Mouse (Mus musculus): Measurements from ENCODE around the gene Nutf2.
"Not testable (repeated sequence)": the region's sequence is repeated elsewhere in the genome, so short reads cannot be mapped to it uniquely, and the experiment has no call there.

Gene Nutf2

GRCm38 (mm10) chr8:105860143-105860981, at the start of gene Nutf2:
TSS of gene Nutf2 (plus strand) at chr8:105860580.
- DNase-seq, result peak; percentile 88

GRCm38 (mm10) chr8:105811061-105811460, 49.3 kb upstream of the Nutf2 start:
- no peak for DNase-seq

- no peak for DNase-seq
These were observed 48.8 kb upstream of the Nutf2 start for GRCm38 (mm10) chr8:105811543-105811942.

- no peak for DNase-seq
These were observed 47.9 kb upstream of the Nutf2 start for GRCm38 (mm10) chr8:105812511-105812910.

GRCm38 (mm10) chr8:105813241-105813640, 47.1 kb upstream of the Nutf2 start:
- no peak for DNase-seq

GRCm38 (mm10) chr8:105819659-105820058, 40.7 kb upstream of the Nutf2 start:
- no peak for DNase-seq

GRCm38 (mm10) chr8:105820925-105821324, 39.5 kb upstream of the Nutf2 start:
- no peak for DNase-seq

GRCm38 (mm10) chr8:105825506-105825905, 34.9 kb upstream of the Nutf2 start:
- DNase-seq, result no peak

- no peak for DNase-seq
These were observed 34.0 kb upstream of the Nutf2 start for GRCm38 (mm10) chr8:105826379-105826778.

- peak; percentile 94 for DNase-seq
These were observed 33.2 kb upstream of the Nutf2 start, which contains the start of the genes Ranbp10 and Tsnaxip1 for GRCm38 (mm10) chr8:105826861-105827848. TSS of gene Ranbp10 (minus strand) at chr8:105827350. TSS of gene Tsnaxip1 (plus strand) at chr8:105827731.

GRCm38 (mm10) chr8:105833740-105834139, 26.6 kb upstream of the Nutf2 start:
- not testable (repeated sequence) for DNase-seq

GRCm38 (mm10) chr8:105835318-105835717, 25.1 kb upstream of the Nutf2 start:
- peak; percentile 53 for DNase-seq

- no peak for DNase-seq
These were observed 23.4 kb upstream of the Nutf2 start for GRCm38 (mm10) chr8:105836991-105837390.

GRCm38 (mm10) chr8:105839209-105839608, 21.2 kb upstream of the Nutf2 start:
- DNase-seq, result no peak

GRCm38 (mm10) chr8:105846678-105847077, 13.7 kb upstream of the Nutf2 start:
- DNase-seq, result no peak

- DNase-seq, result no peak
These were observed 10.4 kb upstream of the Nutf2 start for GRCm38 (mm10) chr8:105850014-105850413.

- no peak for DNase-seq
These were observed 9.8 kb upstream of the Nutf2 start for GRCm38 (mm10) chr8:105850611-105851010.

- peak; percentile 89 for DNase-seq
These were observed 8.7 kb upstream of the Nutf2 start for GRCm38 (mm10) chr8:105851651-105852143.

GRCm38 (mm10) chr8:105852146-105852729, 8.1 kb upstream of the Nutf2 start:
- DNase-seq, result peak; percentile 14

GRCm38 (mm10) chr8:105853178-105853577, 7.2 kb upstream of the Nutf2 start, which contains the start of gene Cenpt:
TSS of gene Cenpt (minus strand) at chr8:105853278.
- DNase-seq, result no peak

GRCm38 (mm10) chr8:105854303-105854702, 6.1 kb upstream of the Nutf2 start:
- no peak for DNase-seq

- peak; percentile 90 for DNase-seq
These were observed 5.6 kb upstream of the Nutf2 start, which contains the start of gene Thap11 for GRCm38 (mm10) chr8:105854715-105855216. TSS of gene Thap11 (plus strand) at chr8:105855132.
